Mouse (Mus musculus): ENCODE data around the gene Slc35d2. TPM values are rescaled to one million over a fixed set of nuclear protein-coding genes. Genes with fewer than 3 reads are reported as not detected.

Gene Slc35d2
- polyA plus RNA-seq, 1 experiment: 13.8 TPM

DNA sequence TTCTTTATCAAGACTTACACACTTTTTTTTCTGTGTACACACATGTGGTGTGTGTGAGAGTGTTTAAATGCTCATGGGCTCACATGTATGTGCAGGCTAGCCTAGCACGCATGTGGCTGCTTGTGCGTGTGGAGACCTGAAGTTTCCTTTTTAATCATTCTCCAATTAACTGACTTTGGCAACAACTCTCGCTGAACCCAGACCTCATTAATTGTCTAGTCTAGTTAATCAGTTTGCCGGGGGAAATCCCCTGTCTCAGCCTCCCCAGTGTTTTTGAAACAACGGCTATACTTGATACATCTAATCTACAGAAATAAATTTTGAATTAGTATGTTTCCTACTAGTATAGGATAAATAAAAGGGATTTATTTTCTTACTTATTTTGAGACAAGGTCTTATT is 43.1 kb downstream of the Slc35d2 start:
- 54% methylated on average over 5 of the region's 5 CpGs for WGBS
- DNase-seq: peak; percentile 78
- no peak overlapping the region for H3K4me3 ChIP-seq (ENCODE audit: insufficient read depth, low read depth, low read length)
- H3K36me3 ChIP-seq (ENCODE audit: control insufficient read depth, insufficient read depth, low read length): no peaks in the 10 kb centered on the region
- H3K27me3 ChIP-seq (replicated peaks; ENCODE audit: control insufficient read depth, insufficient read depth, low read length): no peaks in the 10 kb centered on the region
- H3K27ac ChIP-seq (ENCODE audit: insufficient read depth, low read depth, low read length): no peak overlapping the region
- TF ChIP-seq CTCF (conservative IDR thresholded peaks at IDR 0.05; ENCODE audit: insufficient read depth, insufficient read length, low read depth, low read length) (no peak), POLR2A (IDR thresholded peaks at IDR 0.05; ENCODE audit: low read depth, low read length) (no peak)
- H3K4me1 ChIP-seq (ENCODE audit: control insufficient read depth, insufficient read depth, low read length): no peaks in the 10 kb centered on the region

DNA sequence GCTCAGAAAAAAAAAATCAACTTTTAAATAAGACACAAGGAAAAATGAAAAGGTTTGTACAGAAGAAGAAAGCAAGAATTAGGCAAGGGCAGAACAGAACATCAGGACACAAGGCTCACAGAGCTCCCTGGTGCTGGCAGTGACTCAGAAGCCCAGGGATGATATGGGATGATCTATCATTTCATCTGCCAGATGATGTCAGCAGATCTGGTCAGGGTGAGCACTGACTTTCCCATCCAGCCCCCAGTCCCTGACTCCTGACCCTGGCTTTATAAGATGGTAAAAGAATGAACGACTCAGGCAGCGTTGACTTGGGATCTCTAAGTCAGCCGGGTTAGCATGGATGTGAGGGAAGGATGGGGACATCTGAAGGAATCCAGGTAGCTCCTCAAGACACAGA is 45.8 kb downstream of the Slc35d2 start:
- H3K27ac ChIP-seq (ENCODE audit: insufficient read depth, low read depth, low read length): no peak overlapping the region
- H3K36me3 ChIP-seq (ENCODE audit: control insufficient read depth, insufficient read depth, low read length): no peaks in the 10 kb centered on the region
- no peaks in the 10 kb centered on the region for H3K27me3 ChIP-seq (replicated peaks; ENCODE audit: control insufficient read depth, insufficient read depth, low read length)
- H3K4me1 ChIP-seq (ENCODE audit: control insufficient read depth, insufficient read depth, low read length): no peaks in the 10 kb centered on the region
- DNase-seq: no peak
- H3K4me3 ChIP-seq (ENCODE audit: insufficient read depth, low read depth, low read length): no peak overlapping the region
- TF ChIP-seq POLR2A (IDR thresholded peaks at IDR 0.05; ENCODE audit: low read depth, low read length): no peak
- TF ChIP-seq CTCF (conservative IDR thresholded peaks at IDR 0.05; ENCODE audit: insufficient read depth, insufficient read length, low read depth, low read length): no peak
- WGBS: 86% methylated on average over 3 of the region's 3 CpGs

DNA sequence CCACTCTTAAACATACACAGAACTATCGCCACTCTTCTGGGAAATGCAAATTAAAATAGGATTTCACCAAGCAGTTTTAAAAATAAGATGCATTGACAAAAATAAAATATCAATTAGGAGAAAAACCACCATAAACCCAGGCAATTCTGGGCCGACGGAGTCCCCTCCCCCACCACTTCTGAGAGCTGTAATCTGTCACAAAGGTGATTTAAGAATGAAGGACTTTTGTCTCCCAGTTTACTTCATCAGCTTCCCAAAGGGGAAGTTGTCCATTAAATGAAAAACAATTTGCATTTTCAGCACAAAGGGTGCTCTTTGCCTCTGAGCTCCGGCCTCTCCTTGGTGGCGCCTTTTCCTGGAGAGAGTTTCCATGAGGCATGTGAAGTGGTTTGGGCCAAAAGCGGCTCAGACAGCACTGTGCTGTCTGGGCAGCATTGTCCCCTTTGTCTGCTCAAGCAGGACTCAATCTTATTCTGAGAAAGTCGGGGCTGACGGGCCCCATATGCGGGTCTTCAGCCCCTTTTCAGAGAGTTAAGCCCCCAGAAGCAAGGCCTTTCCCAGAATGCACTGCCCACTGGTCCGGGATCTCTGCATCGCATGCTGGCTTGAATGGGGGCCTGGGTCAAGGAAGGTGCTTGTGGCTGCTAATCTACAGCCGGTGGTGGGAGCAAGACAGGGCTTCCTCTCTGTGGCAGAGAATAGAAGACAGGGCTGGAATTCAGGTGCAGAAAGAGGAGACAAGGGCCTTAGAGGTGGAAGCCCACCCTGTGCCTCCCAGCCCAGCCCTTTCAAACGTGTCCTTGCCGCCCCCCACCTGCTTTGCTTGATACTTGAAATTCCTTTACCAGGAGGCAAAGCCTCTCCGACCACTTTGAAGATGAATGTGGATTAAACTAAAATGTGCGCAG is 47.9 kb downstream of the Slc35d2 start:
- peak; percentile 71 for DNase-seq
- Histone ChIP-seq H3K27me3 (replicated peaks; ENCODE audit: control insufficient read depth, insufficient read depth, low read length) (no peaks in the 10 kb centered on the region), H3K4me3 (ENCODE audit: insufficient read depth, low read depth, low read length) (no peak overlapping the region), H3K4me1 (ENCODE audit: control insufficient read depth, insufficient read depth, low read length) (no peaks in the 10 kb centered on the region), H3K27ac (ENCODE audit: insufficient read depth, low read depth, low read length) (no peak overlapping the region), H3K36me3 (ENCODE audit: control insufficient read depth, insufficient read depth, low read length) (no peaks in the 10 kb centered on the region)
- TF ChIP-seq POLR2A (IDR thresholded peaks at IDR 0.05; ENCODE audit: low read depth, low read length) (no peak), CTCF (conservative IDR thresholded peaks at IDR 0.05; ENCODE audit: insufficient read depth, insufficient read length, low read depth, low read length) (no peak)
- WGBS: 44% methylated on average over 16 of the region's 16 CpGs

DNA sequence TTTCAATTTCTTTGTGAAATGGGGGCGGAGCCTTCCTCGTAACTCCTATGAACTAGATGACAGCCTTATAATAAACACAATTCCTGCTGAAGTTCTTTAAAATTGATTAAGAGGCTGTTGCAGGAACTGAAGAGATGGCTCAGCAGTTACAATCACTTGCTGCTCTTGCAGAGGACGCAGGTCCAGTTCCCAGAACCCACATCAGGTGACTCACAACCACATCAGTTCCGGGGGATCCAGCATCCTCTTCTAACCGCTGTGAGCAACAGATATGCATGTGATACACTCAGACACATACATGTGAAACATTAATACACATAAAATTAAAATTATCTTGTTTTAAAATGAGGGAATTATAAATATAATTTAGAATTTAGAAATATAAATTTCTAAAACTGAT is 51.6 kb downstream of the Slc35d2 start:
- H3K27me3 ChIP-seq (replicated peaks; ENCODE audit: control insufficient read depth, insufficient read depth, low read length): no peaks in the 10 kb centered on the region
- 90% methylated on average over 5 of the region's 5 CpGs for WGBS
- TF ChIP-seq POLR2A (IDR thresholded peaks at IDR 0.05; ENCODE audit: low read depth, low read length) (no peak), CTCF (conservative IDR thresholded peaks at IDR 0.05; ENCODE audit: insufficient read depth, insufficient read length, low read depth, low read length) (no peak)
- H3K4me3 ChIP-seq (ENCODE audit: insufficient read depth, low read depth, low read length): no peak overlapping the region
- no peak overlapping the region for H3K27ac ChIP-seq (ENCODE audit: insufficient read depth, low read depth, low read length)
- H3K36me3 ChIP-seq (ENCODE audit: control insufficient read depth, insufficient read depth, low read length): no peaks in the 10 kb centered on the region
- no peak for DNase-seq
- H3K4me1 ChIP-seq (ENCODE audit: control insufficient read depth, insufficient read depth, low read length): no peaks in the 10 kb centered on the region

DNA sequence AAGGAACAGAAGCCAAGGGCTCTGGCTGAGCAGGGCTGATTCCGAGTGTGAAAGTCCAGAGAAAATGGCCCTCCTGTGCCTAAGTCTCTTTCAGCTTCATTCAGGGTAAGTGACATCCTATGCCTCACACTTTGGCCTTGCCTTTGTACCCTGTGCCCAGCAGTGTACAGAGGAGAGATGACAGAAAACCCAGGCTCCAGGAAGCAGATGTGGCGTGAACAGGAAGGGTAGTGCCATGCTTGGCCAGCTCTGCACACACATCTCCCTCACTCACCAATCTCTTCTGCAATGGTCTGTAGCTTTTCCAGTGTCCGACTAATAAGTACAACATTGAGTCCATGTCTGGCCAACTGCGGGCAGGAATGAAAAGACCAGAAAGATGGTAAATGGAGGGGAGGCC is 53.1 kb downstream of the Slc35d2 start:
- no peak for DNase-seq
- 74% methylated on average over 4 of the region's 4 CpGs for WGBS

DNA sequence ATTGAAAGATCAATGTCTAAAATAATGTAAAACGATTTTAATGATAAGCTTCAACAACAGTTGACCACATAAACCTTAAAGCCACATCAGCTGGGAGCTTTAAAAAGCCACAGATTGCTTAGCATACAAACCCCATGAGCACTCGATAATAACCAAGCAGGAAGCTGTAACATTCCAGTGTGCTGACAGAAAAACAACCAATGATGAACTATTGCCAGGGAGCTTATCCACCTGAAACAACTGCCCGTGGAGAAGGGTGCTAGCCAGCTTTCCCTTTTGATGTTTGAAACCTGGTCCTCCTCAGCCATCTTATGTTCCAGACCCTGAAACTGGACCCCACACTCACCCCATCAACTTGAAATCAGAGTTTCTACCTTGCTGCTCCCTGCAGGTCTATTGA is 62.5 kb downstream of the Slc35d2 start:
- 25% methylated on average over 3 of the region's 3 CpGs for WGBS

More for the DNA sequence above, 53.1 kb downstream of the Slc35d2 start:
- Histone ChIP-seq H3K27me3 (replicated peaks; ENCODE audit: control insufficient read depth, insufficient read depth, low read length) (no peaks in the 10 kb centered on the region), H3K27ac (ENCODE audit: insufficient read depth, low read depth, low read length) (no peak overlapping the region), H3K36me3 (ENCODE audit: control insufficient read depth, insufficient read depth, low read length) (no peaks in the 10 kb centered on the region), H3K4me1 (ENCODE audit: control insufficient read depth, insufficient read depth, low read length) (no peaks in the 10 kb centered on the region), H3K4me3 (ENCODE audit: insufficient read depth, low read depth, low read length) (no peak overlapping the region)
- no peak for TF ChIP-seq CTCF (conservative IDR thresholded peaks at IDR 0.05; ENCODE audit: insufficient read depth, insufficient read length, low read depth, low read length)
- no peak for TF ChIP-seq POLR2A (IDR thresholded peaks at IDR 0.05; ENCODE audit: low read depth, low read length)

DNA sequence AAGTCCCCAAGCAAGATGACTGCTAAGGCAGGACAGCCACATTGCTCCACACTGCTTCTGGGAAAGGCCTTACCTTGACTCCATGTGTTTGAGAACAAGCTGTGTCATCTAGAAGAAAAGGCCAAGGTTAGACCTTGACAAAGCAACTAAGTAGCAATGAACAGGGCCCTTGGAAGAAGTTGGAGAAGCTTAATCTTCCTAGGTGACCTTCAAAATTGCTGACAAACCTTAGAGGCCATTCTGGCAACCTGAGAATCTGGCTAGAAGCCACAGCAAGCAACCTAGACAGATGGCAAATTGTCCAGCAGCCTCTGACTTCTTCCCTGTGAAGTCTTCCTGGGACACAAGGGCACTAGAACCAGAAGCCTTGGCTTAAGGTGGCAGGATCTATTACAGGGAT is 64.9 kb downstream of the Slc35d2 start:
- no peaks in the 10 kb centered on the region for H3K36me3 ChIP-seq (ENCODE audit: control insufficient read depth, insufficient read depth, low read length)
- peak; percentile 43 for DNase-seq

More for the DNA sequence above, 62.5 kb downstream of the Slc35d2 start:
- TF ChIP-seq POLR2A (IDR thresholded peaks at IDR 0.05; ENCODE audit: low read depth, low read length) (no peak), CTCF (conservative IDR thresholded peaks at IDR 0.05; ENCODE audit: insufficient read depth, insufficient read length, low read depth, low read length) (no peak)
- no peak overlapping the region for H3K27ac ChIP-seq (ENCODE audit: insufficient read depth, low read depth, low read length)
- no peaks in the 10 kb centered on the region for H3K27me3 ChIP-seq (replicated peaks; ENCODE audit: control insufficient read depth, insufficient read depth, low read length)
- DNase-seq: no peak
- H3K36me3 ChIP-seq (ENCODE audit: control insufficient read depth, insufficient read depth, low read length): no peaks in the 10 kb centered on the region
- H3K4me3 ChIP-seq (ENCODE audit: insufficient read depth, low read depth, low read length): no peak overlapping the region
- H3K4me1 ChIP-seq (ENCODE audit: control insufficient read depth, insufficient read depth, low read length): no peaks in the 10 kb centered on the region

More for the DNA sequence above, 64.9 kb downstream of the Slc35d2 start:
- no peak for TF ChIP-seq CTCF (conservative IDR thresholded peaks at IDR 0.05; ENCODE audit: insufficient read depth, insufficient read length, low read depth, low read length)
- no peak for TF ChIP-seq POLR2A (IDR thresholded peaks at IDR 0.05; ENCODE audit: low read depth, low read length)
- Histone ChIP-seq H3K4me3 (ENCODE audit: insufficient read depth, low read depth, low read length) (no peak overlapping the region), H3K27me3 (replicated peaks; ENCODE audit: control insufficient read depth, insufficient read depth, low read length) (no peaks in the 10 kb centered on the region), H3K27ac (ENCODE audit: insufficient read depth, low read depth, low read length) (no peak overlapping the region), H3K4me1 (ENCODE audit: control insufficient read depth, insufficient read depth, low read length) (no peaks in the 10 kb centered on the region)

Data from kidney, adult 2 months (tissue).